Mouse (Mus musculus) CD4-positive, CD25-positive, alpha-beta regulatory T cell, adult 2 months (primary cell): Measurements from ENCODE around the gene Tomm22.

Experiments used
- DNase-seq: peaks from one replicate; pipeline ENCODE4 v3.0.0-alpha.2; 2012; ENCODE audit warnings: low read depth, low spot score

The Tomm22 gene

GRCm38 (mm10) chr15:79720267-79720666, 49.6 kb downstream of the Tomm22 start:
- DNase-seq, result no peak

DNA sequence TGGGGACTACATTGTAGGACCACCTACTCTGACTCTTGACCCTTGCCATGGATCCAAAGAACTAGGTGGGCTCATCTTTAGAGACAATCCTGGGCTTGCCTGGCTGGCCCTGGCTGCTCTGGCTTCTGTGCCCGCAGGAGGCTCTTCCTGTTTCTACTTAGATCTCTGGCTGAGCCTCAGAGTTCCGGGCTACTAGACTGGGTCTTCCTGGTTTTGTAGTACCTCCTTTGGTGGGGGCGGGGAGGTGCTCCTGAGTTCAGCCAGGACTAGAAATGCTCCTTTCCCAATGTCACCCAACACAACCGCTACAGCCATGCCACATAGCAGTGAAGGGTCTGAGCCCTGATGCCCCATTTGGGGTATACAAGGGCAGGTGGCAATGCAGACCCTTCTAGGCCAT, 50.1 kb downstream of the Tomm22 start:
- no peak for DNase-seq
